ENCODE assay signal across 8 mouse cellular contexts in the genomic region with DNA sequence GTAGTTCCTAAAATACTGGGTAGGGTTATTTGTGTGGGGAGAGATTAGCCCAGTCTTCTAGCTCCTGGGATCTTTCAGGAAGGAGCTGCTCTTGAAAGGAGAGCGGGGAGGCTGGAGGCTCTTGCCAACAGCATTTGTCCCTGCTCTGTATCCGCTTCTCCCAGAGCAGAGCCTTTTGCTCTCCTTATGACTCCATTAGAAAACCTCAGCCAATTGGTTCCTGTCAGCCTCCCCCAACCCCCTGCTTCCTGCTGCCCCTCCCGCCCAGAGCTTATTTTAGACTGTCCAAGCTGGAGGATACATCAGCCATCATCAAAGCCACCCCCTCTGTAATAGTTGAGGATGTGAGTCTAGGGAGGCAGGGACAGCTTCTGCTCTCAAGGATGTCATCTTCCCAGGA. TPM values are rescaled to one million over a fixed set of nuclear protein-coding genes. Genes with fewer than 3 reads are reported as not detected.
DNase-seq lines count a peak whose midpoint lies in the region; ATAC-seq lines count a peak whose summit lies in the region.

No protein-coding gene starts in this region.

- peak overlapping the region; percentile 70 for H3K4me2 ChIP-seq in forebrain, embryonic 14.5 days (ENCODE audit: low read length)
- peak overlapping the region; percentile 87 for H3K4me2 ChIP-seq in lung, embryonic 16.5 days (ENCODE audit: low read depth, low read length)

- 50% methylated on average over 3 of the region's 3 CpGs for WGBS in forebrain, embryonic 14.5 days
- WGBS in lung, embryonic 16.5 days, result 9% methylated on average over 3 of the region's 3 CpGs

- no peaks in the 10 kb centered on the region for H3K9me3 ChIP-seq in forebrain, embryonic 14.5 days (replicated peaks; ENCODE audit: control insufficient read depth, low read length)
- no peaks in the 10 kb centered on the region for H3K9me3 ChIP-seq in lung, embryonic 16.5 days (ENCODE audit: control insufficient read depth, low read length)

- H3K4me1 ChIP-seq in forebrain, embryonic 14.5 days (ENCODE audit: control insufficient read depth, insufficient read depth, low read length), result peaks cover 22% of the 10 kb centered on the region
- H3K4me1 ChIP-seq in lung, embryonic 16.5 days (replicated peaks; ENCODE audit: control insufficient read depth, insufficient read depth, low read length), result peaks cover 51% of the 10 kb centered on the region

- peak; percentile 25 for DNase-seq in ovary, adult 18-20 months (ENCODE audit: low spot score)
- no peak for DNase-seq in ovary, postnatal 36 days (ENCODE audit: low spot score)
- peak; percentile 26 for DNase-seq in forebrain, embryonic 14.5 days (ENCODE audit: low spot score)
- DNase-seq in heart, postnatal 25 days (ENCODE audit: low spot score), result peak; percentile 61
- peak; percentile 67 to 79 for DNase-seq in kidney, postnatal 4 days
- DNase-seq in right cerebral cortex, postnatal 4 days, result peak; percentile 10

- intact Hi-C loops in heart, postnatal 25 days (cut with DNase I), result no loop called here

- no peaks in the 10 kb centered on the region for H3K36me3 ChIP-seq in forebrain, embryonic 14.5 days (ENCODE audit: control insufficient read depth, insufficient read depth, low read length)
- no peaks in the 10 kb centered on the region for H3K36me3 ChIP-seq in lung, embryonic 16.5 days (ENCODE audit: control insufficient read depth, insufficient read depth, low read length)

- no peak overlapping the region for H3K27ac ChIP-seq in forebrain, embryonic 14.5 days (ENCODE audit: low read depth, low read length)
- H3K27ac ChIP-seq in lung, embryonic 16.5 days (ENCODE audit: low read length), result peak overlapping the region; percentile 92

- no peak for ATAC-seq in forebrain, embryonic 14.5 days
- ATAC-seq in lung, embryonic 16.5 days (ENCODE audit: low read depth), result peak; percentile 53
- no peak for ATAC-seq in megakaryocyte-erythroid progenitor cell, adult 5-6 weeks (replicated peaks; ENCODE audit: low FRiP score, low TSS enrichment, poor library complexity, severe bottlenecking)

- H3K4me3 ChIP-seq in forebrain, embryonic 14.5 days (ENCODE audit: low read depth, low read length), result no peak overlapping the region
- H3K4me3 ChIP-seq in lung, embryonic 16.5 days (ENCODE audit: low read length), result peak overlapping the region; percentile 75

- H3K9ac ChIP-seq in forebrain, embryonic 14.5 days (ENCODE audit: low read length), result peak overlapping the region; percentile 86; the same call in 1 of the 2 replicates
- H3K9ac ChIP-seq in lung, embryonic 16.5 days (ENCODE audit: low read length), result no peak overlapping the region; the same call in 1 of the 2 replicates

- H3K27me3 ChIP-seq in forebrain, embryonic 14.5 days (replicated peaks; ENCODE audit: control insufficient read depth, insufficient read depth, low read length), result no peaks in the 10 kb centered on the region
- no peaks in the 10 kb centered on the region for H3K27me3 ChIP-seq in lung, embryonic 16.5 days (ENCODE audit: control insufficient read depth, insufficient read depth, low read depth, low read length)

RNA-seq across cellular contexts. Expression of a gene that starts 3.7 kb away (rescaled TPM):
- polyA plus RNA-seq in forebrain, embryonic 14.5 days (2014; fragmentation: Nextera tagmentation; extraction: Ambion mirVana), result 55.6 and 63.4 TPM in 2 replicates
- total RNA-seq in heart, postnatal 25 days (2021), result 100 to 1,000 TPM; 149 to 151 TPM
- 52.9 and 59.0 TPM in 2 replicates for polyA plus RNA-seq in lung, embryonic 16.5 days (2015; fragmentation: Nextera tagmentation; extraction: Ambion mirVana)
- 53.1 and 65.7 TPM in 2 replicates for total RNA-seq in megakaryocyte-erythroid progenitor cell, adult 5-6 weeks (2014; fragmentation: Nextera tagmentation)
- total RNA-seq in megakaryocyte-erythroid progenitor cell, adult 5-6 weeks (2017), result 71.1 and 75.5 TPM in 2 replicates
